Mouse (Mus musculus) embryonic facial prominence, embryonic 13.5 days (tissue): Measurements from ENCODE around the gene Snx25. TPM values are rescaled to one million over a fixed set of nuclear protein-coding genes. Genes with fewer than 3 reads are reported as not detected.

Experiments
- polyA plus RNA-seq: library from polyadenylated mRNA; unstranded; fragments of >200 nt; fragmentation: Nextera tagmentation; extraction: Ambion mirVana; gene quantifications from 2 replicates; pipeline ENCODE4 v1.2.1, GENCODE M21; 2015

Snx25 gene
- polyA plus RNA-seq, 1 experiment from 2014 or later, result 7.8 TPM

Other genes with a start within 250 kb of the Snx25 start
- gene Ccdc110, start 217.5 kb downstream of the Snx25 start, polyA plus RNA-seq, result not detected in 2 replicates
- gene 1700029J07Rik, start 176.9 kb downstream of the Snx25 start, polyA plus RNA-seq, result 4.7 and 5.8 TPM in 2 replicates
- gene Ufsp2, start 176.6 kb downstream of the Snx25 start, polyA plus RNA-seq, result 94.7 and 102 TPM in 2 replicates
- 0.43 and 0.48 TPM in 2 replicates for gene Lrp2bp, start 152.9 kb downstream of the Snx25 start, polyA plus RNA-seq
- gene Ankrd37, start 146.5 kb downstream of the Snx25 start, polyA plus RNA-seq, result 22.0 and 30.2 TPM in 2 replicates
- 36.1 and 39.5 TPM in 2 replicates for gene Cfap97, start 388 bp downstream of the Snx25 start, polyA plus RNA-seq
- gene Slc25a4, start 59.1 kb upstream of the Snx25 start, polyA plus RNA-seq, result 540 and 549 TPM in 2 replicates
- 0.48 TPM in 1 of 2 replicates, not detected in the other for gene Helt, start 142.5 kb upstream of the Snx25 start, polyA plus RNA-seq